Mouse (Mus musculus) fat pad, adult 2 months (tissue): Measurements from ENCODE around the gene Bcap31.
A peak's percentile ranks its signal among the peaks of the same experiment; 100 is the strongest.
"Not testable (repeated sequence)": the region's sequence is repeated elsewhere in the genome, so short reads cannot be mapped to it uniquely, and the experiment has no call there.

Experiments used
- DNase-seq: peaks from one replicate; pipeline ENCODE4 v3.0.0-alpha.2; 2011; ENCODE audit warnings: low read depth, low spot score; ENCODE audit errors: extremely low read depth

Bcap31 gene

DNA sequence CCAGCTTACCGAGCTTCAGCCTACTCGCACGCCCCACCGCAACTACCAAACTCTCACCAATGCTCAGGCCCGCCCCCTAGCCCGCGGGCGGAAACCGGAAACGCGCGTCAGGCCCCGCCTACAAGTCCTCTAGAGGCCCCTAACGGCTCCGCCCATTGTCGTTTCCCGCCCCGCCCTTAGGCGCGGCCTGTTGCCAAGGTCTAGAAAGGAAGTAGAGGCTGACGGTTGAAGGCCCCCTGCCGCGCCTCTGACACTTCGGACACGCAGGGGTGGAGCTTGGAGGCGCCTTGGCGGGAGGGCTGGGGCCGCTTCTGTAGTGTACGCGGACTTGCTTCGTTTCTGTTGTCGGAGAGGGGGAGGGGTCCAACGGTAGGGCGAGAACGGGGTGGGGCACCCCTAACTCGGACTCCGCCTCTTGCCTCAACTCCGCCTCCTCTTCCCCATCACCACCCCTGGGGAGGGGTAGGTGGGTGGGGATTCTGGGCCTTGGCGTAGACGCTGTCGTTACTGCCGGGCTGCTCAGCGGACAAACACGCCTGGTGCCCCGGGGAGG, at the start of gene Bcap31, which contains the start of gene Abcd1:
TSS of gene Bcap31 (minus strand) at position 67 of the 553 bp plus-strand sequence.
TSS of gene Abcd1 (plus strand) at position 489 of the 553 bp plus-strand sequence.
- no peak for DNase-seq

DNA sequence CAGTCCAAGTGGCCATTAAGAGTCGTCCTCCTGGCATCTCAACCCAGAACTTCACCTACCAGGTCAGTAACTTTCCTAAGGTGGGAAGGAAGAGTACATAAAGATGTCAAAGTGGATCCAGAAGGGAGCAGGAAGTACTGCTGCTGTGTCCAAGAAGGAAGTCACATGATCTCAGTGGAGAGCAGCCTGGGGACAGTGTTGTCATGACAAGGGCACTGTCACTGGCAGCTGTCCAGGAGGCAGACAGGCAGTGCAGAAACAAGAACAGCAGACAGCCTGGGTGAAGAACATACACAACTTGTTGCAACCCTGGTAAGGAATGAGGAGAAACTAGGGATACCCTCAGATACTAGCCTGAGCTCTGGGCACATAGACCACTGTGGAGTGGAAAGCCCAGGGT, 49.3 kb upstream of the Bcap31 start:
- peak; percentile 18 for DNase-seq

DNA sequence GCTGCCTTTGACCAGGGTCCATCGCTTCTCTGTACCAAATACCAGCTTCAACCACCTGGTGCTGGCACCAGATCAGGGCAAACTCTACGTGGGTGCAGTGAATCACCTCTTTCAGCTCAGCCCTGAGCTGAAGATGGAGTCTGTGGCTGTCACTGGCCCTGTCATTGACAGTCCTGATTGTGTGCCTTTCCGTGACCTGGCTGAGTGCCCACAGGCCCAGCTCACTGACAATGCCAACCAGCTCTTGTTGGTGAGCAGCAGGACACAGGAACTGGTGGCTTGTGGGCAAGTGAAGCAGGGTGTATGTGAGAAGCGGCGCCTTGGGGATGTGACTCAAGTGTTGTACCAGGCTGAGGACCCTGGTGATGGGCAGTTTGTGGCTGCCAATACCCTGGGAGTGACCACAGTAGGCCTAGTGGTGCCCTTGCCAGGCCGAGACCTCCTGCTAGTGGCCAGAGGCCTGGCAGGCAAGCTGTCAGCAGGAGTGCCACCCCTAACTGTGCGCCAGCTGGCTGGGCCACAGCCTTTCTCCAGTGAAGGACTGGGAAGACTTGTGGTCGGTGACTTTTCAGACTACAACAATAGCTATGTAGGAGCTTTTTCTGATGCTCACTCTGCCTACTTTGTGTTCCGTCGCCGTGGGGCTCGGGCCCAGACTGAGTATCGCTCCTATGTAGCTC, 42.8 kb upstream of the Bcap31 start:
- DNase-seq = no peak

DNA sequence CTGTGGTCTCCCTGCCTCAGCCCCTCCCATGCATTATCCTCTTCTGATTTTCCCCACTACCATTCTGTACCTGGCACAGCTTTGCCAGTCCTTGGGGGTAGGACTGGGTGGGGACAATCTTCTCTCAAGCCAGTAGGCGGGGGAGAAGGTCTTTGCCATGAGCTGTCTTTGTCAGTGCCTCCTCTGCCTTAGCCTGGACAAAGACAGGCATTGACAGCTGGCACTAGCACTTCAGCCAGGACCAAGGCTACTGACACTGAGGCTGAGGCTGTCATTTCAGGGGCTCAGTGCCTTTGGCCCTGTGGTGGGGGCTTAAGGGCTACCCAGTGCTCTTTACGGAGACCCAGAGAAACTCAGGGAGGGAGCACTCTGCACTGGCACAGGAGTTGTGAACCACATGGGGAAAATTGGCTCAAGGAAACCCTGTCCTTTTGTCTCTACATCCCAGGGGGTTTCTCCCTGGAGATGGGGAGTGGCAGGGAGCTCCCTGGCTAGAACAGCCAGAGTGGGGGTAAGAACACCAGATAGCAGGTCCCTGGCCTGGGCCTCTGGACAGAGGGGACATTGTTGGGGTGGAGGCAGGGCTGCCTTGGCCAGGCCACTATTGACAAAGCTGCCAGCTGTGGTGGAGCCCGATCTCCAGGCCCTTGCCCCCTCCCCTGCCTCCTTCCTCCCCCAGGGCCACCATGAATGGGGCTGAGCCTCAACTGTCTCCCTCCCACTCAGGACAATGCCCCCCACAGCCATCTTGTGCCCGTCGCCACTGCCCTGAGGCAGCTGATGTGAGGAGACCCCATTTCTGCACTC, 40.6 kb upstream of the Bcap31 start, which contains the start of gene Plxnb3:
TSS of gene Plxnb3 (plus strand) at position 757 of the 807 bp plus-strand sequence.
- no peak for DNase-seq

DNA sequence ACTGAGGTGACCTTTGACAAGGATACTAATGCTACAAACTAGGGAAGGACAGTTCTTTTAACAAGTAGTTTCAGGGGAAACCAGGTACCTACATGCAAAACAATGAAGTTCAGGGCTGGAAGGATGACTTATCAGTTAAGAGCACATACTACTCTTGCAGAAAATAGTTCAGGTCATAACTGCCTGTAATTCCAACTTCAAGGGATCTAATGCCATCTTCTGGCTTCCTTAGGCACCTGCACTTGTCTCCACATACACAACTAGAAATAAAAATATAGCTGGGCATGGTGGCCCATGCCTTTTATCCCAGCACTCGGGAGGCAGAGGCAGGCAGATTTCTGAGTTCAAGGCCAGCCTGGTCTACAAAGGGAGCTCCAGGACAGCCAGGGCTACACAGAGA, 33.0 kb upstream of the Bcap31 start:
- DNase-seq = no peak

DNA sequence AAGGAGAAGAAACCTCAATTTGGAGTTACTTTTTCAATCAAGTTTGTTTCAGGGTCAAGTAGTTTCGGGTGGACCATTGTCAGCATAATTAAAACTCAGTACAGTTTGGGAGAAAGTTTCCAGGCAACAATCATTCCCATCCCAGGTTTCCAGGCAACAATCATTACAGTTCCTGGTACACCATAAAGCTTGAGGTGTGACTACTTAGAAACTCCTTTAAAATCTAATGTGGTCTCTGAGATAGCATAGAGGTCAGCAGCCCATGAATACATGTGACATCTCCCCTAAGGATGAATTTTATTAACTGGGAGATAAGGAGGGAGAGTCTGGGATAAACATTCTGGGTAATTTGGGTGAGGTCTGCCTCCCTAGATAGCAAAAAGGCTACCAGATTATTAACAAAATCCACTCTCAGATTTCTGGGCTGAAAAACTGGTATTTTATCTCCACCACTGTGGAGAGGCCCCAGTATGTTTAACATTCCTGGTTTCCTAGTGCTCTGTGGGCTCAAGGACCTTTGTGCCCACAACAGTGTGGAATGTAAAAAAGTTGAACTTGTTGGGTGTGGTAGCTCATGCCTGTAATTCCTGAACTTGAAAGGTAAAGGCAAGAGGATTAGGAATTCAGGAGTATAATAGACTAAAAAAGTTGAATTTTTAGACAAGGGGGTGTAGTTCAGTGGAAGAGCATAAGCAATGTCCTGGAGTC, 29.0 kb upstream of the Bcap31 start:
- no peak for DNase-seq

DNA sequence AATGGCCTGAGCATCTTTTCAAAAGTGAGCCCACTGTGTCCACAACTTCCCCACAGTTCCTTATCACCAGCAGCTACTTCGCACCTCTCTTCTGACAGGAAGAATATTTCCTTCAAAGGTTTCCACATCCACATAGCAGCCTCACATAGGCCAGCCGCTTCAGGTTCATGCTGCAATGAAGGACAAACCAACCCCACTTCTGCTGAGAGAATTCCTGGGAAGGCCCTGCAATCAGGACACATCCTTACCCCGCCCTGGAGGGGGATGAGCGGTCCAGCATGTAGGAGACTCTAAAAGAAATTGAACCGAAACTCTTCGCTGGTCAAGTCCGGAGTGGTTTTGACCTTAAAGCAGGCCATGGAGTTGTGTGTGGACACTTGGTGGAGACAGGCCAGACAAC, 23.9 kb upstream of the Bcap31 start:
- DNase-seq = not testable (repeated sequence)

DNA sequence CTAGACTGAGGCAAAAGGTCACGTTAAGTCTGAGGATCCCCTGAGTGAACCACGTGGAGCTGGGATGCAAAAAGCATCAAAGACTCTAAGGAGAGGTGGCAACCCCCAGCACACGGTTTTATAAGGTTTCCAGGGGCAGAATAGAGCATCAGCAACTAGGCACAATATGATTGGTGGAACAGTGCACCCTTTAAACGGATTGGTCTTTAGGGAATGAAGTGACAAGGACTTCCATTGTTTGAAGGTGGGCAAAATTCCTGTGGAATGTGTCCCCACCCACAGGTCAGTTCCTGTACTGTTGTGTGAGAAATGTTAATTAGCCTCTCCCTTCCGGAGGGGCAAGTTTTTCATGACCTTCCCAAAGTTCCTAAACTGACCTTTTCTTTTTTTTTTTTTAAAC, 23.2 kb upstream of the Bcap31 start:
- no peak for DNase-seq

DNA sequence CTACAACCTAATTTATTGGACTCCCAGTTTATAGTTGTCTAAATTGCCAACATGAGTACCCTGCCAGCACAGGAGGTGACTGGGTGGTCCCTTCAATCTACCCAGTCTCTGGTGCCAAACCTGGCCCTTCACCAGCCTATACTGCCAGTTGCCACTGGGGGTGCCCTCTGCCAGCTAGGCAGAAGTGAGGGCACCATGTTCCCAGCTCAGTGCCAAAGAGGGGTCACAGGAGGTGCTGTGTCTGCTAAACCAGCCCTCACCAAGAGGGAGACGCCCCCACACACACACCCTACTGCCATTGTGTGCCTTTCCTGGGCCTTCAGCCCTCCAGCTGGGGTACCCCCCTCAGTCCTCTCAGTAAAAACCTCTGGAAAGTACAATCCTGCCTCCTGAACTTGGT, 22.2 kb upstream of the Bcap31 start:
- no peak for DNase-seq

DNA sequence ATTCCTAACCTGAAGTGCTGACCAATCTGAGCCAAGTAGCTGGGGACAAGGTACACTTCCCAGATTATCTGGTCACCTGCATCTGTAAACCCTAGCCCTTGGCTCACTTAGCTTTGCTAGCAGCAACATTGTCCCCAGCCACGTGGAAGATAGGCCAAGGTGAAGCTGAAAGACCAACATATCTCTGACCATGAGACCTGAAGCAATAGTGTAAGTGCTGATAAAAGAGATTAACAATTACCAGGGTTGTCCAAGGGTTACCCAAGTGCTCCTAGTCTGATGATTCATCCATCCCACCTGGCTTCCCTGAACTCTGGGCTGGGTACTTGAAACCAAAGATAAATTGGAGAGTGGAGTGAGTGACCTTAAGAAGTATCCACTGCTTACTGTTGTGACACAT, 14.9 kb upstream of the Bcap31 start:
- DNase-seq = no peak

DNA sequence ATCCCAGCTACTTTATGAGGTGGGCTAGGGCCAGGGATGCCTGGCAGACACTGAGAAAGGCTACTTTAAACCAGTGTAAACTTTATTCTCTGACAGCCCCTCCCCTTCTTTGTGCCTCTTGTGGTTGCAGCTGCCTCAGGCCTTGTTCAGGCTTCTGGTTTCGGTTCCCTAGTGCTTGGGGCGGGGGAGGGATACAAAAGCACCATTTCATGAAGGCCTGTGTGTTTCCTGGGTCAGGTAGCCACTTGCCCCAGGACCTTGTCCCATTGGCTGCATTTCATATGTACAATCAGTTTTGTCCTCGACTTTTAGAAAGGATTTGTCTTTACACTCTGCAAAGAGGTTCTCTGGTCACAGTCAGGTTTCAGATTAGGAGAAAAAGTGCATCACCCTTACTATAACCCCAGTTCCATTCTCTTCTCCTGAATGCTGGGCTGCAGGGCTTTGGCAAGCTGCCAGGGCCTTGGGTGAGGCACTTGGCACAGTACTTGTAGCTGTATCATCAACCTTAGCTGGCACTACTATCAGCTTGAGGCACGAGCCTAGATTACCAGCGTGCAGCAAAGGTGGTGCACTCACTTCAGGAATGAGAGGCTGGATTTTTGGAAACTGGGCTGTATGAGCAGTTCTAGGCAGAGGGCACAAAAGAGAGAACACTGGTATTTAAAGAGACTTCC, 2.8 kb upstream of the Bcap31 start:
- DNase-seq = no peak

DNA sequence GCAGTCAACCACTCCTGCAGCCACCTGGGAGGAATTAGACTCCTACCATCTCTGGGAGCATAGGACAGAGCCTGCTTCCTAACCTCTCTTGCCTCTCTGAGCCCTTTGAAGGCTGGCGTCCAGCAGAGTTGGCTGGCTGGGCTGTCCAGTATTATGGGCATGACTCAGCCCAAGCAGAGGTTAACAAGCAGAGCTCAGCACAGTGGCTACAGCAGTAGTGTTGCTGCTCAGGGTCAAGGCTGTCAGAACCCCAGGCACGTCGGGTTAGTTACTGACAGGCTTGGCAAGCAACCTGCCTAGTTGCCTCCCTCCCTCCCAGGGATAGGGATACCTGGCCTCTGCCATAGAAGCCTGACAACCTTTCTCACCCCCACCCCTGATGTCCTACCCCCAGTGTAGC, 2.3 kb upstream of the Bcap31 start:
- DNase-seq = no peak

DNA sequence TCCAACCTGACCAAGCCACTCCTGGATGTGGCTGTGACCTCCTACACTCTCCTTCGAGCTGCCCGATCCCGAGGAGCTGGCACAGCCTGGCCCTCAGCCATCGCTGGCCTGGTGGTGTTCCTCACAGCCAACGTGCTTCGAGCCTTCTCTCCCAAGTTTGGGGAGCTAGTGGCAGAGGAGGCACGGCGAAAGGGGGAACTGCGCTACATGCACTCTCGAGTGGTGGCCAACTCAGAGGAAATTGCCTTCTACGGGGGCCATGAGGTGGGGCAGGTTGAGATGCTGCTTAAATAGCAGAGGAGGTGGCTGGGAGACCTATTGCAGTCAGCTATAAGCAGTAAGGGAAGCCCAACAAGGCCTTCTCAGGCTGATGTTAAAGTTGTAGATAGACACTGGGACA, 1.7 kb upstream of the Bcap31 start:
- DNase-seq = no peak

DNA sequence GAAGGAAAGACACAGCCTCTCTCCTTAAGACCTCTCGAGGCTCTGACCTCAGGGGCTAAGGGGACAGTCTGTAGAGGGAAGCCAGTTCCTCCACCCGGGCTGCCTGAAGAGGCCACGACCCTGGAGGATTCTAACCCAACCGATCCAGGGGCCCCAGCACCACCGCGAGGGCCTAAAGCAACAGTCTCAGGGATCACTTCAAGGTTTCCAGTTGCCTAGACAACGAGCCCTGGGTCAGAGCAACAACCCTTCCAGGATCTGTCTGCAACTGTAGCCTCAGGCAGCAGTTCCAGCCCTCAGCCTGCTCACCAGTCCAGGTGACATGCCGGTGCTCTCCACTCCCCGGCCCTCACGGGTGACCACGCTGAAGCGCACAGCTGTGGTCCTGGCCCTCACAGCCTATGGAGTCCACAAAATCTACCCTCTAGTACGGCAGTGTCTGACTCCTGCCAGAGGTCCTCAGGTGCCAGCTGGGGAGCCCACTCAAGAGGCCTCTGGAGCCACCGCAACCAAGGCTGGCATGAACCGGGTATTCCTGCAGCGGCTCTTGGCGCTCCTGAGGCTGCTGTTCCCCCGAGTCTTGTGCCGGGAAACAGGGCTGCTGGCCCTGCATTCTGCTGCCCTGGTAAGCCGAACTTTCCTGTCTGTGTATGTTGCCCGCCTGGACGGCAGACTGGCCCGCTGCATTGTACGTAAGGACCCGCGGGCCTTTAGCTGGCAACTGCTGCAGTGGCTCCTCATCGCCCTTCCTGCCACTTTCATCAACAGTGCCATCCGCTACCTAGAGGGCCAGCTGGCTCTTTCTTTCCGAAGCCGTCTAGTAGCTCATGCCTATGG, 952 bp upstream of the Bcap31 start:
- no peak for DNase-seq

DNA sequence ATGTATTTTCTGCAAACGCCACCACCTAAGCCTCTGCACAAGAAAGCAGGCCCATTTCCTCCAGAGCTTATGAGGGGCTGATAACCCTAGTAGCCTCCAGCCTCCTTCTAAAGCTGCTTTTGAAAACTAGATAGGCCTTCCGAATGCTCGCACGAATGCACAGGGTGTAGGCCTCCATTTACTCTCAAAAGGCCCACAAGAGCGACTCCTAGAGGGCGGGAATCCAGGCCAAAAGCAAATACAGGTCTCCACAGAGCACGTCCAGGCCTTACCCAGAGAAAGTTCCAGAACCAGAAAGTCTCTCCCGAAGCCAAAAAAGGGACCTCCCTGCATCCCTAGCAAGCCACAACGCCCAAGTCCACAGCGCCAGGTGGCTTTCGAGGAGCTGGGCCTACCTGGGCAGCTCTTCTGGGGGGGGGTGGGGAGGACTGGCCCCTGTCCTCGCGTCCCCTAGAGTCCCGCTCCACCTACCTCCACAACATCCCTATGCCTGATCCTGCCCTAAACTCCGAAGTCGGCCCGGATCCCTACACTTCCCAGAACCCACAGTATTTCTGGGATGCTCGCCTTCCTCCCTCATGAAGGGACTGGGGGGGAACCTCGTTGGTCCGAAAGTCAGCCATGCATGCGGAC, 383 bp downstream of the Bcap31 start:
- DNase-seq = no peak

DNA sequence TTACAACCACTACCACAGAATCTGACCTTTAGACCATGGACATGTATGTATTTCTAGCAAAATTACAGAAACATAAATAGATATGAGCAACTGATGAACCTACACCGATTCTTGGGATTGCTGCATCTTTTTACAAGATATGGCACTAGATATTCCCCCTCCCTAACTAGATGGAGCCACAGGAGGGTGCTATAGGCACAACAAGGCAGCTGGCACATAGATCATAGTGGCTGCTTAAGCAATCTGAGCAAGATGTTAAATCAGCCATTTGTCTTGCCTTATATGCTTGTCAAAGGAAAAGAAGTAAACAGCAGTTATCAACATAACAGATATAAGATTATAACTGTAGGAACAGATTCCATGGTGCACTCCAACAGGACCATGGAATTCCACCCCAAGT, 15.5 kb downstream of the Bcap31 start:
- no peak for DNase-seq

DNA sequence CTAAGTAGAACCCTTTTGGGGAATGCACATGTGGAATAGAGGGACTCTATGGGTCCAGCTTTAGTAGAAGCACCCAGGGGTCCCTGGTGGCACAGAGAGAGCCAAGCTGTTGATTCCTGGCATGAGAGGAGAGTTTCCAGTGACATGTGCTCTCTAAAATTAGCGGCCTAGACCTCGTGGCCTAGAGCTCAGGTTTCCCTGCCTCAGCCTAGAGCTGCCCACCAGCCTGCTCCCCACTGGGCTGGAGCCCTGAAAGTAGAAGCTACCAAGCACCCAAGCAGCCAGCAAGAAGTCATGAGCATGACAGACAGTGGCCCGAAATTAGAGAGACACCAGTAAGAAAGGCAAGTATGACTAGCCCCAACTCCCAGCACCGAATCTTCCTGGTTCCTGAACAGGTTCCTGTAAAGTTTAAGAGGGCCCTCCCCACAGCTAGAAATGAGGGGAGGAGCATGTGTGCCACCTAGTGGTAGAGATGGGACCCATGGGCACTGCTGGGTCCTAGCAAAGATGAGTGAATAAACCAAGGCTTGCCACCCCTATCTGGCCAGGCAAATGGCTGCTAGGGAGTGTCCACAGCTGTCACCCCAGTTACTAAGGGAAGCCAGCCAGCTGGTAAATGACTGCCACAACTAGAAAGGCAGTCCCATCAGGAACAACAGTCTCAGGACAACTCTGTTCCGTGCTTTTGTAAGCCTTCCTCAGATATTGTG, 24.9 kb downstream of the Bcap31 start:
- no peak for DNase-seq

DNA sequence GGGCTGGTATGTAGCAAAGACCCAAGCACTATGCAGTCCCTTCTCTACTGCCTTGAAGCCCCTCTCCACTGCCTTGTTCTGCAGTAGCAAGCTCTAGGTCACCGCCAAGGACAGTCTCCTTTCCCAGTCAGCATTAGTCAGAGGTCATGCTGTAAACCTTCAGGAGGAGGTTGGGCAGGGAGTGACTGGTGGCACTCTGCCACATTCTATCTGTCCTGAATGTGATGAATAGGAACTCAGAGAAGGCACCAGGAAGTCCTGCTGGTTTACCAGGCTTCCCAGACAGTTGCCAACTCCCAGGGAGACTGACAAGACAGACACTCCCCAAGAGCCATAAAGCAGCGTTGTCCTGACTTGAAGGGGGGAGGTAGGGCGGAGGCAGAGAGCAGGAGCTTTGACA, 30.3 kb downstream of the Bcap31 start:
- DNase-seq = no peak

DNA sequence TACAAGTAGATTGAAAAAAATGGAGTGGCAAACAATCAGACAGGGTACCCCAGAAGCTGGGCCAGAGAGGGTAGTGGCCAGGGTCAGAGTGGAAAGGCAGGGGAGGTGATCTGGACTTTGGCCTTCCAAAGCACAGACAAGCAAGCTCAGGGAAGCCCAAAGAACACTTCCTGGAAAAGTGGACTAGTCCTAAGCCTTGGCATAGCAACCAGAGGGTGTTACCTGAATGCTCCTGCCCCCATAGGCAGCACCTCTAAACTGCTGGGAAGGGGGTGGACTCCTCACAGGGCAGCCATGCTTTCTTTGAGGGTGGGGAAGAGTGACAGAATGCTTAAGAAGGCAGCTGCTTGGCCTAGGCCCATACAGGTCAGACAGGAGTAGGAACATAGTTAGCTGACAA, 31.0 kb downstream of the Bcap31 start:
- no peak for DNase-seq
